Mouse (Mus musculus): ENCODE data around the gene Ints5. TPM values are rescaled to one million over a fixed set of nuclear protein-coding genes. Genes with fewer than 3 reads are reported as not detected.

Gene Ints5
- total RNA-seq (2023), result 21.0 TPM

GRCm38 (mm10) chr19:8892829-8893766 is at the start of gene Ints5:
Ints5 (plus strand) TSS chr19:8893005.

GRCm38 (mm10) chr19:8850402-8850901 is 42.4 kb upstream of the Ints5 start, which contains the start of gene Lrrn4cl:
Lrrn4cl (plus strand) TSS chr19:8850768.

GRCm38 (mm10) chr19:8871267-8872186 is 21.3 kb upstream of the Ints5 start, which contains the start of gene Ubxn1:
Ubxn1 (plus strand) TSS chr19:8871496.

GRCm38 (mm10) chr19:8880311-8881033 is 12.3 kb upstream of the Ints5 start, which contains the start of gene Uqcc3:
Uqcc3 (minus strand) TSS chr19:8880923.

GRCm38 (mm10) chr19:8883616-8884015 is 9.2 kb upstream of the Ints5 start, which contains the start of the genes Lbhd1 and Gm49403:
Lbhd1 (plus strand) TSS chr19:8883732.
Gm49403 (plus strand) TSS chr19:8883930.

GRCm38 (mm10) chr19:8888511-8889385 is 4.1 kb upstream of the Ints5 start, which contains the start of the genes 1810009A15Rik and Gm49416:
1810009A15Rik (plus strand) TSS chr19:8888853.
Gm49416 (plus strand) TSS chr19:8888926.

GRCm38 (mm10) chr19:8897865-8898495 is 5.2 kb downstream of the Ints5 start, which contains the start of gene Ganab:
Ganab (plus strand) TSS chr19:8898071.

GRCm38 (mm10) chr19:8920073-8920736 is 27.4 kb downstream of the Ints5 start, which contains the start of gene B3gat3:
B3gat3 (plus strand) TSS chr19:8920374.

GRCm38 (mm10) chr19:8929224-8930088 is 36.7 kb downstream of the Ints5 start, which contains the start of the genes Rom1 and Eml3:
Rom1 (minus strand) TSS chr19:8929356.
Eml3 (plus strand) TSS chr19:8929552.

GRCm38 (mm10) chr19:8941515-8942217 is 48.9 kb downstream of the Ints5 start, which contains the start of gene Mta2:
Mta2 (plus strand) TSS chr19:8941875.

Other genes with a start within 250 kb of the Ints5 start
- not detected for gene Chrm1, start 229.2 kb upstream of the Ints5 start, total RNA-seq (2023)
- 174 TPM for gene Slc3a2, start 169.6 kb upstream of the Ints5 start, total RNA-seq (2023)
- gene Wdr74, start 157.2 kb upstream of the Ints5 start, total RNA-seq (2023), result 92.0 TPM
- 7.7 TPM for gene 1700092M07Rik, start 152.3 kb upstream of the Ints5 start, total RNA-seq (2023)
- 251 TPM for gene Stx5a, start 151.6 kb upstream of the Ints5 start, total RNA-seq (2023)
- 533 TPM for gene Nxf1, start 135.9 kb upstream of the Ints5 start, total RNA-seq (2023)
- gene Tmem223, start 122.0 kb upstream of the Ints5 start, total RNA-seq (2023), result 39.0 TPM
- gene Tmem179b, start 118.5 kb upstream of the Ints5 start, total RNA-seq (2023), result 68.8 TPM
- 10.7 TPM for gene Taf6l, start 106.6 kb upstream of the Ints5 start, total RNA-seq (2023)
- gene Polr2g, start 94.4 kb upstream of the Ints5 start, total RNA-seq (2023), result 62.8 TPM
- gene Zbtb3, start 90.5 kb upstream of the Ints5 start, total RNA-seq (2023), result 0.77 TPM
- 25.7 TPM for gene Ttc9c, start 73.7 kb upstream of the Ints5 start, total RNA-seq (2023)
- gene Hnrnpul2, start 73.0 kb upstream of the Ints5 start, total RNA-seq (2023), result 104 TPM
- gene AC129217.1, start 63.2 kb upstream of the Ints5 start, total RNA-seq (2023), result 8.5 TPM
- 39.8 TPM for gene Bscl2, start 55.5 kb upstream of the Ints5 start, total RNA-seq (2023)
- gene Gng3, start 53.8 kb upstream of the Ints5 start, total RNA-seq (2023), result not detected
- 1.0 TPM for gene Lrrn4cl, start 42.2 kb upstream of the Ints5 start, total RNA-seq (2023)
- gene Ubxn1, start 21.5 kb upstream of the Ints5 start, total RNA-seq (2023), result 118 TPM
- gene Uqcc3, start 12.1 kb upstream of the Ints5 start, total RNA-seq (2023), result 36.8 TPM
- 15.5 TPM for gene Lbhd1, start 9.3 kb upstream of the Ints5 start, total RNA-seq (2023)
- not detected for gene Gm49403, start 9.1 kb upstream of the Ints5 start, total RNA-seq (2023)
- 28.3 TPM for gene 1810009A15Rik, start 4.2 kb upstream of the Ints5 start, total RNA-seq (2023)
- not detected for gene Gm49416, start 4.1 kb upstream of the Ints5 start, total RNA-seq (2023)
- gene Ganab, start 5.1 kb downstream of the Ints5 start, total RNA-seq (2023), result 133 TPM
- gene B3gat3, start 27.4 kb downstream of the Ints5 start, total RNA-seq (2023), result 47.9 TPM
- 4.2 TPM for gene Rom1, start 36.4 kb downstream of the Ints5 start, total RNA-seq (2023)
- gene Eml3, start 36.5 kb downstream of the Ints5 start, total RNA-seq (2023), result 81.1 TPM
- gene Mta2, start 48.9 kb downstream of the Ints5 start, total RNA-seq (2023), result 190 TPM
- gene Tut1, start 60.8 kb downstream of the Ints5 start, total RNA-seq (2023), result 37.9 TPM
- gene Eef1g, start 74.0 kb downstream of the Ints5 start, total RNA-seq (2023), result 593 TPM
- gene Ahnak, start 96.3 kb downstream of the Ints5 start, total RNA-seq (2023), result 73.0 TPM
- gene Scgb1a1, start 195.0 kb downstream of the Ints5 start, total RNA-seq (2023), result not detected
- gene Asrgl1, start 242.6 kb downstream of the Ints5 start, total RNA-seq (2023), result 10.7 TPM